Comparison of ENCODE assay signal across 8 mouse cellular contexts in genomic region chr4:48585241-48586098, GRCm38 (mm10). TPM values are rescaled to one million over a fixed set of nuclear protein-coding genes. Genes with fewer than 3 reads are reported as not detected.
A peak's percentile ranks its signal among the peaks of the same experiment; 100 is the strongest.
DNase-seq lines count a peak whose midpoint lies in the region; ATAC-seq and TF ChIP-seq lines count a peak whose summit lies in the region.

No protein-coding gene starts in this region.

- no peak for TF ChIP-seq POLR2A in spleen, adult 2 months (IDR thresholded peaks at IDR 0.05; ENCODE audit: low read depth, low read length)

- peak; percentile 54 for ATAC-seq in common myeloid progenitor, adult 5-6 weeks (replicated peaks; ENCODE audit: low read depth, poor library complexity, severe bottlenecking)
- peak; percentile 69 for ATAC-seq in heart, postnatal 0 days (ENCODE audit: insufficient read depth, low read depth)
- peak; percentile 81 for ATAC-seq in lung, postnatal 0 days
- ATAC-seq in activated CD4-positive, CD25-positive, alpha-beta regulatory T cell, adult 4 months, result no peak

- H3K36me3 ChIP-seq in spleen, adult 2 months (ENCODE audit: control insufficient read depth, insufficient read depth, low read length), result no peaks in the 10 kb centered on the region
- H3K36me3 ChIP-seq in heart, postnatal 0 days (replicated peaks; ENCODE audit: control insufficient read depth, insufficient read depth, low read length), result no peaks in the 10 kb centered on the region
- no peaks in the 10 kb centered on the region for H3K36me3 ChIP-seq in lung, postnatal 0 days (ENCODE audit: insufficient read depth, low read length)

- H3K4me3 ChIP-seq in spleen, adult 2 months (ENCODE audit: extremely low read depth, insufficient read depth, insufficient read length), result peak overlapping the region; percentile 55
- peak overlapping the region; percentile 94 for H3K4me3 ChIP-seq in heart, postnatal 0 days (ENCODE audit: low read depth, low read length)
- peak overlapping the region; percentile 74 for H3K4me3 ChIP-seq in lung, postnatal 0 days (ENCODE audit: low read depth, low read length)

- 2% methylated on average over 86 of the region's 92 CpGs for WGBS in spleen, adult 2 months
- WGBS in heart, postnatal 0 days, result under 1% methylated on average over 45 of the region's 92 CpGs
- 2% methylated on average over 52 of the region's 92 CpGs for WGBS in lung, postnatal 0 days

- TF ChIP-seq CTCF in spleen, adult 2 months (IDR thresholded peaks at IDR 0.05; ENCODE audit: extremely low read depth, insufficient read depth, insufficient read length, insufficient replicate concordance), result no peak
- no peak for TF ChIP-seq CTCF in heart, postnatal 0 days (IDR thresholded peaks at IDR 0.05; ENCODE audit: low read depth)
- TF ChIP-seq CTCF in lung, postnatal 0 days (IDR thresholded peaks at IDR 0.05), result 0 out of 2 replicates have a peak, but pooled peaks have one; percentile 2

- DNase-seq in spleen, adult 2 months (ENCODE audit: low read depth in 1 of 2, low spot score in 2 of 2), result peak in 1 of 2 experiments; percentile 15
- no peak for DNase-seq in spleen, adult 12 weeks (ENCODE audit: low spot score)
- peak; percentile 23 for DNase-seq in heart, postnatal 0 days (ENCODE audit: low spot score)
- peak; percentile 55 for DNase-seq in kidney, postnatal 14 days
- DNase-seq in lung, postnatal 0 days (ENCODE audit: low spot score), result peak; percentile 54
- peak; percentile 56 for DNase-seq in ovary, postnatal 36 days (ENCODE audit: low spot score)

- H3K27ac ChIP-seq in spleen, adult 2 months (ENCODE audit: insufficient read depth, low read length), result no peak overlapping the region
- H3K27ac ChIP-seq in heart, postnatal 0 days (ENCODE audit: low read depth), result peak overlapping the region; percentile 85
- H3K27ac ChIP-seq in lung, postnatal 0 days (ENCODE audit: low read length), result peak overlapping the region; percentile 79

- H3K4me1 ChIP-seq in spleen, adult 2 months (ENCODE audit: control insufficient read depth, insufficient read depth, insufficient read length), result peaks cover 2% of the 10 kb centered on the region; the same call in 1 of the 2 replicates
- H3K4me1 ChIP-seq in heart, postnatal 0 days (ENCODE audit: control insufficient read depth, insufficient read depth), result 0 out of 2 replicates have a peak, but pooled peaks cover 6% of the 10 kb centered on the region
- H3K4me1 ChIP-seq in lung, postnatal 0 days (ENCODE audit: insufficient read depth, low read depth, low read length), result peaks cover 3% of the 10 kb centered on the region; the same call in 1 of the 2 replicates

- peaks cover 6% of the 10 kb centered on the region for H3K27me3 ChIP-seq in spleen, adult 2 months (ENCODE audit: control insufficient read depth, insufficient read depth, low read length)
- H3K27me3 ChIP-seq in heart, postnatal 0 days (ENCODE audit: control insufficient read depth, insufficient read depth, low read length), result no peaks in the 10 kb centered on the region
- no peaks in the 10 kb centered on the region for H3K27me3 ChIP-seq in lung, postnatal 0 days (replicated peaks; ENCODE audit: insufficient read depth, low read length)

- peak overlapping the region; percentile 92 for H3K9ac ChIP-seq in heart, postnatal 0 days (replicated peaks; ENCODE audit: low read depth, low read length)
- peak overlapping the region; percentile 71 for H3K9ac ChIP-seq in lung, postnatal 0 days (replicated peaks; ENCODE audit: low read depth)

- TF ChIP-seq EP300 in heart, postnatal 0 days (IDR thresholded peaks at IDR 0.05; ENCODE audit: low read depth), result no peak
- no peak for TF ChIP-seq EP300 in lung, postnatal 0 days (IDR thresholded peaks at IDR 0.05)

- H3K9me3 ChIP-seq in heart, postnatal 0 days (replicated peaks; ENCODE audit: control insufficient read depth, low read length), result peaks cover 4% of the 10 kb centered on the region; the same call in 1 of the 2 replicates
- H3K9me3 ChIP-seq in lung, postnatal 0 days (ENCODE audit: low read length), result no peaks in the 10 kb centered on the region

- H3K4me2 ChIP-seq in heart, postnatal 0 days (ENCODE audit: low read depth, low read length), result peak overlapping the region; percentile 87
- H3K4me2 ChIP-seq in lung, postnatal 0 days (replicated peaks; ENCODE audit: low read depth, low read length), result peak overlapping the region; percentile 71

RNA-seq across cellular contexts. Expression of gene Tmeff1, which starts 0.5 kb away (rescaled TPM):
- 0.58 and 0.63 TPM in 2 replicates for polyA plus RNA-seq in spleen, adult 2 months (2012; rRNA removed)
- total RNA-seq in common myeloid progenitor, adult 5-6 weeks (2017), result not detected in 2 replicates
- 17.7 and 31.6 TPM in 2 replicates for total RNA-seq in heart, postnatal 0 days (2014; rRNA removed; ENCODE audit: low replicate concordance)
- 14.7 and 15.2 TPM in 2 replicates for polyA plus RNA-seq in heart, postnatal 0 days (2015; fragmentation: Nextera tagmentation; extraction: Ambion mirVana)
- polyA plus RNA-seq in lung, postnatal 0 days (2015; fragmentation: Nextera tagmentation; extraction: Ambion mirVana), result 29.4 and 36.5 TPM in 2 replicates
- polyA plus RNA-seq in activated CD4-positive, CD25-positive, alpha-beta regulatory T cell, adult 4 months (2017; shearing (Covaris generic)), result not detected

RNA-seq across cellular contexts. Expression of gene Msantd3, which starts 45.7 kb away (rescaled TPM):
- 0.60 and 0.69 TPM in 2 replicates for polyA plus RNA-seq in spleen, adult 2 months (2012; rRNA removed)
- 14.1 and 16.9 TPM in 2 replicates for total RNA-seq in common myeloid progenitor, adult 5-6 weeks (2017)
- 18.1 and 25.9 TPM in 2 replicates for total RNA-seq in heart, postnatal 0 days (2014; rRNA removed; ENCODE audit: low replicate concordance)
- polyA plus RNA-seq in heart, postnatal 0 days (2015; fragmentation: Nextera tagmentation; extraction: Ambion mirVana), result 21.3 and 23.0 TPM in 2 replicates
- 12.2 and 13.1 TPM in 2 replicates for polyA plus RNA-seq in lung, postnatal 0 days (2015; fragmentation: Nextera tagmentation; extraction: Ambion mirVana)
- not detected for polyA plus RNA-seq in activated CD4-positive, CD25-positive, alpha-beta regulatory T cell, adult 4 months (2017; shearing (Covaris generic))
